Mouse (Mus musculus) cerebellum, postnatal 25 days (tissue): ENCODE results near the gene Abcf1.

Experiments
- DNase-seq, 2 experiments: peaks; one replicate each; pipeline ENCODE4 v3.0.0; 2021; ENCODE audit warnings: mixed read lengths in 2 of 2

The Abcf1 gene

DNA sequence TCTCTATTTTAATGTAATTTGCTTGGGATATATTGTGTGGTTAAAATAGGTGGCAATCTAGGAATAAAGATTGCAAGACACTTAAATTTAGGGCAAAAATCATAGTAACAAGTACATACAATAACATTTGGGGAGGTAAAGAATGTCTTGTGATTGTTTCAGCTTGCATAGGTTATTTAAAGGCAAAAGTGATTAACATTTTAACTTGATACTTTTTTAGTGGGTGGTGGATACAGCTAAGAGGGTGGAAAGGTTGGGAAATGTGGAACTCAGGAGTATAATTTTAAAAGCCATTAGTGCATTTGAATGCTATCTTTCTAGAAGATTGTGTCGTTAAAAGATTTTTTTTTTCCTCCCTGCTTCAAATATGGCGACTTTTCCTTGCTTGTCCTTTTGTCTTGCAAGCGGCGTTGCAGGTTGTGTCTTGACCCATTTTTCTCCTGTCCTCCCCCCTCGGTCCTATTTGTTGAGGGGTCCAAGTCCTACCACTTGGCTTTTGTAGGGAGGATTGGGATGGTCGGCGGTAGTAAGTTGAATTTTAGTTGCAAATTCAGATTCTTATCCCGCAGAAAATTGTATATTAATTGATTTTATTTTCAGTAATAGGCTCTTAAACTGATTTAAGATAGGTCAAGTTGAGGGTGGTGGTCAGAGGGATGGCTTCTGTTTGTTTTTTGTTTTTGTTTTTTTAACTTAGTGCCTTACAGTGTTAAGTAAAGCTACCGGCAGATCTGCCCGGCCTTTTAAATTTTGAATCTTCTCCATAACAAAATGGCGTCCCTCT is 51.1 kb downstream of the Abcf1 start:
- DNase-seq = peak; percentile 60 to 66

DNA sequence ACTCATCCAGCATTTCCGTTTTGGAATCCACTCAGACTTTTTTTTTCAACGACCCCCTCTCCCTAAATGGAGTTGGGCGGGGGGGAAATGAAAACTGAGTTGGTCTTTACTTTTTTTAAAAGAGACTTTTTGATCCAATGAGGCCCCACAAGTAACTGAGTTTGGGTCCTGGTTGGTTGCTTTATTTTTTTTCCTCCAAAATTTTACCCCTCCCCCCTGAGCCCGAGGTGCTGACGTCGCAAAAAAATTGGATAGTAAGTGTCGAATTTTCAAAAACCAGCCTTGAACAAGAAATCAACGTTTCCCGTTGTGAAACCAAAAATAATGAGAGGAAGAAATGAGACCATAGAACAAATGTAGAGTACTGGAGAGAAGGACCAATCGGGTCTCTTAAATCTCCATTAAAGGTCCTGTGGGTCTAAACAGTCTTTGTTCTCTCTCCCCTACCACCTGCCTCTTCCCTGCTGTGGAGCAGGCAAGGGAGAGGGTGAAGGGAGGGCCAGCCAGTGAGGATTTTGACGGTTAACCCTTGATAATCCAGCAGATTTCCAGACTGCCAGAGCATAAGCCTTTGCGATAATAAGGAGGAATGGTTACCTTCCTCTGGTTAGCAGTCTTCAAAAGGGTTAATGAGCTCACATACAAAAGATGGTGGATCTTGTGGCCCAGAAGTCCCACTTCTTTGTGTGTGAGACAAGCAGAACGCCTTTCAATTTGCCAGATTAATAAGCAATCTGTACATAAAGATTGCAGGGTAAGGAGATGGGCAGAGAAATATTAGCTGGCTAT is 51.9 kb downstream of the Abcf1 start:
- DNase-seq = peak; percentile 72 to 78

DNA sequence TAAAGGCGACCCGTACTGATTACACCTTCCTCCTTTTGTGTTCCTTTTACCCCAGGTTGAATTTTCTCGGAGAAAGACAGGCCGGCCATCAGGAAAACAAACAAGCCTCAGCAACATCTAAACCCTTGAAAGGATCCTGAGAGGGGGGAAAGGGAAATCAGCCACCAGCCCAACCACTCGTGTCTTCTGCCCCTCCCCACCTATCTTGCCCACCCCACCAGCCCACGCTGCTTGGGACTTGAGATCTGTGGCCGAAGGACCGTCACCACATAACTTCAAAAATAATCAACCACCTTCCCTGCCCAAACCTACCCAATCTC is 52.5 kb downstream of the Abcf1 start:
- peak in 1 of 2 experiments; percentile 60 for DNase-seq

DNA sequence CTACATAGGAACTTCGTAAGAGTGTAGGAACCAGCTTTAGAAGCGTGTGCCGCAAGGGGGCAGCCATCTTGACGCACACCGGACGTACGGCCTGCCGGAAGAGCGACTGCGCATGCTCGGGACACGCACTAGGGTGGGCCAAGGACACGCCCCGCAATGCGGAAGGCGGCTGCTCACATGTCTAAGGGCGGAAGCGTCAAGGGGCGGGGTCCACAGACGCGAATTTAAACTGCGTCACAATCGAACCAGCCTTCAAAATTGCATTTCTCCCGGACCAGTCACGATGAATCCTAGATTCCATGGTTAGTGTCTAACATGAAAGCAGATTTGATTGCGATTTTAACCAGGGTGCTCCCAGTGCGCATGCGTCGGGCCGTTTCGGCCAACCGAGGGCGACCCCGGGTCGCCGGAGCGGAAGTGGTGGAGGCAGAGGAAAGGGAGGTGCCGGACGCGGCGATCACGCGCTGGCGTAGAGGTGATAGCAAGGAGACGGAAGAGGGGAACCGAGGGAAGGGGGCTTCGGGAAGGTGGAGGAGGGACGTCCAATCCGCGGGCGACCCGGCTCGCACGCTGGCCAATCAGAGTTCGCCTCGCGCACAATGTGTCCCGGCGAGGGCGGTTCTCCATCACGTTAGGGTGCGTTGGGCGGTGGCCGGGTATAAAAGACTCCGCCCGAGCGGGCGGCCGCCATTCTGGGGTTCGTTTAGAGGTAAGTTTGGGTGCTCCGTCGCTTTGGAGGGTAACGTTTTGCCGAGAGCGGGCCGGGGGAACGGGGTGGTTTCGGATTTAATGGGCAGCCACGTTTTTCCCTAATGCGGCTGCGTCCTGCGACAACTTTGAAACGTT is 53.0 kb downstream of the Abcf1 start, which contains the start of the genes Mrps18b and Ppp1r10:
Gene Mrps18b, minus strand, starts transcription at position 93 of the 846 bp plus-strand sequence.
Gene Ppp1r10, plus strand, starts transcription at position 138 of the 846 bp plus-strand sequence.
- peak; percentile 98 to 99 for DNase-seq

DNA sequence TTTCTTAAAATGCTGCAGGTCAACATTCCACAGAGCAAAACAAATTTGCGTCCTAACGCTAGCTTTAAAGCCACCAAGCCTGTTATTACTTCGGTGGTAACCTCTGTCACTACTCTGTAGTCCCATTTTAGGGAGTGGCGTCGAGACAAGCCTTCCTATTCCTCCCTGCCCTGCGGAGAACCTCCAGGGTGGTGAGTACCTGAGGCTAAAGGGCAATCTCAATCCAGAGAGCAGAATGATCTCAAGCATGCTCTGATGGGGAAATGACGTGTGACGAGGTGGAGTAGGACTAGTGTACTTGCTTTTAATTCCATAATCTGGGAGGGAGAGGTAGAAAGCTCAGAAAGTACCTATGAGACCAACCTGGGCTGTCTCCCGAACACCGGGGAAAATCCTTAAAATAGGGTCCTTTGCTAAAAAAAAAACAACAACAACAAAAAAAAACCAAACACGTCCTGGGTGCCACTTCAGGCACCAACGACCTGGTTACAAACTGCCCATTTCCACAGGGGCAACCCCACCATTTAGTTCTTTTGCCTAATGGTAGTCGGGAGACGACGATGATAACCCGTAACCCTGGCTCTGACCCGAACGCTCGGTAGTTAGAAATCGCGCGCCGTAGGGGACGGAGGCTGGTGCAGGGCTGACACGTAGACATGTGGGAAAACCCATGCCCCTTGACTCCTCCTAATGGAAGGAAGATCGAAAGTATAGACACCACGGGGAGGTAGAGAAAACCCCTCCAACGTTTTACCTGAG is 53.8 kb downstream of the Abcf1 start:
- no peak for DNase-seq

DNA sequence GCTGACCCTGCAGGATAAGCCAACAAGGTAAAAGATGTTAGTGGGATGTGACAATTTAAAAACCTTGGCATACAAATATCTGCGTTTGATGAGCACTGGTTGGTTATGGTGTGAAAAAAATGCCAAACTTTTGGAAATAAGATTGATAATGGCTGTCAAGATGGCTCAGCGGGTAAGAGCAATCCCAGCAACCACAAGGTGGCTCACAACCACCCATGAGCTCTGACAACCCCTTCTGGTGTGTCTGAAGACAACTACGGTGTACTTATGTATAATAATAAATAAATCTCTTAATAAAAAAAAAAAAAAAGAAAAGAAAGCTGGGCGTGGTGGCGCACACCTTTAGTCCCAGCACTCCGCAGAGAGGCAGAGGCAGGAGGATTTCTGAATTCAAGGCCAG is 54.6 kb downstream of the Abcf1 start:
- no peak for DNase-seq

DNA sequence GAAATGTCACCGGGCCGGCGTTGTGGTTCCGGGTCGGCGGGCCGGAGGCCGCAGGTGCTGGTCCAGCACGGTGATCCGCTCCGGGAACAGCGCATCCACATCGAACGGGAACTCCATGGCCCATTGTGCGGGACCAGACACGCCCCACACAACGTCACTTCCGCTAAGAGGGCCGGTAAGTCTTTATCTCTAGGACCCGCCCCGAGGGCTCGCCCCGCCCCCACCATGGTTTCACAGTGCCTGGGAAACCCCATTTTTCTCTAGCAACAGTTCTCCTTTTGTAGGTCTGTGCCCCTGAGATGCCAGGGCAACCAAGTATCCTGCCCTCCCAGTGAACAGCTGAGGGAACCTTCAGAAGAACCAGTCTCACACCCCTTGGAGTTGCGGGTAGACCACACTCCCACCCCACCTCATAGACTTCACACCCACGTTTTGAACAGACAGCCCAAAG is 59.6 kb downstream of the Abcf1 start, which contains the start of gene Atat1:
Gene Atat1, minus strand, starts transcription at position 157 of the 451 bp plus-strand sequence.
- peak; percentile 88 to 94 for DNase-seq

DNA sequence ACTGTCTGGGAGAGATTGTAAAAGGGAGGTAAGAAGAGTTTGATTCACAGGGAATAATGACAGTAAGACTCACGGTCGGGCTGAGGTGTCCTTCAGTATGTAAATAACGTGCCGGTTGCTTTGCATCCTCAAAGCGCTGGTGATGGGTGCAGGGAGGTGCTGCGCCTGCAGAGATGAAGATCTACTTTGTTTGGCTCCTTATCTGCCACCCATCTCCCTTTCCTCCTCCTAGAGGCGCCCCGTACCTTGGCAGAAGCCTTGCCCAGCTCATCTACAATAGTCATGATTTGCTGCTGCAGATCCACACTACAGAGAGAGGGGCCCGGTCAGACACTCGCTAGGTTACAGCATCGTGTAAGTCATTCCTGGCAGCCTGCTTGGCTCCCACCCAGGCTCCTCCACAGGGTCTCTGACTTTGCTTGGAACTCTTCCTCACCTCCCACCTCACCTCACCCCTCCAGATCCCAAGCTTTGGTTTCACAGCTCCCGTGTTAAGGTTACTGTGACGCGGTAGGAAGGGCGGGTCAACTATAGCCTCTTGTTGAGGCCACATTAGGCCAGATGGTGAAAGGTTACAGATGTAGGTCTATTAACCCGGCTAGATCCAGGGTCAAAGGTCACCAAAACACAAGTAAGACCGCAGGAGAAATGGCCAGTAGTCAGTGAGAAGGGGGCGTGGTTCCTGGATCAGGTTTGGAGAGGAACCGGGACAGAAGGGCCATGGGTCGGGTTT is 60.2 kb downstream of the Abcf1 start:
- DNase-seq = peak in 1 of 2 experiments; percentile 48

DNA sequence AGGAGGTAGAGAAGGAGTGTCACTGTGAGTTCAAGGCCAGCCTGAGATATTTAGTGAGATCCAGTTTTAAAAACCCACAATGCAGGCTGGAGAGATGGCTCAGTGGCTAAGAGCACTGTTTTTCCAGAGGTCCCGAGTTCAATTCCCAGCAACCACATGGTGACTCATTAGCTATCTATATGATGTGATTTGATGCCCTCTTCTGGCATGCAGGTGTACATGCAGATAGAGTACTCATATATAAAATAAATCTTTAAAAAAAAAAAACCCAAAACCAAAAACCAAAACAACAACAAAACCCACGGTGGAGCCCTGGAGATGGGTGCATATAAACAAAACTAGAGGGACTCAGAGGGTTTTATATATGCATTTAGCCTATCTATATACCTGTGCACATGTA is 62.0 kb downstream of the Abcf1 start:
- peak in 1 of 2 experiments; percentile 3 for DNase-seq
